Mouse (Mus musculus): Measurements from ENCODE around the gene Angptl3. TPM values are rescaled to one million over a fixed set of nuclear protein-coding genes. Genes with fewer than 3 reads are reported as not detected.

Angptl3 gene
- polyA plus RNA-seq, 1 experiment from 2014 or later: 1.7 TPM

GRCm38 (mm10) chr4:99044854-99045253 lies 14.1 kb downstream of the Angptl3 start:
- Histone ChIP-seq H3K4me3 (ENCODE audit: low read length) (no peak overlapping the region), H3K4me2 (replicated peaks; ENCODE audit: low read depth, low read length) (no peak overlapping the region), H3K9me3 (ENCODE audit: control insufficient read depth, low read length) (no peaks in the 10 kb centered on the region), H3K9ac (ENCODE audit: low read depth, low read length) (no peak overlapping the region), H3K27ac (ENCODE audit: low read depth, low read length) (no peak overlapping the region), H3K4me1 (ENCODE audit: control insufficient read depth, insufficient read depth, low read length) (no peaks in the 10 kb centered on the region), H3K27me3 (ENCODE audit: control insufficient read depth, insufficient read depth, low read length) (no peaks in the 10 kb centered on the region), H3K36me3 (ENCODE audit: control insufficient read depth, insufficient read depth, low read length) (peaks cover 21% of the 10 kb centered on the region)
- 73% methylated on average over 3 of the region's 3 CpGs for WGBS
- no peak for ATAC-seq (ENCODE audit: low FRiP score, low TSS enrichment)

GRCm38 (mm10) chr4:99046471-99046870 lies 15.7 kb downstream of the Angptl3 start:
- no peak overlapping the region for H3K4me2 ChIP-seq (replicated peaks; ENCODE audit: low read depth, low read length)
- H3K4me1 ChIP-seq (ENCODE audit: control insufficient read depth, insufficient read depth, low read length): no peaks in the 10 kb centered on the region
- H3K36me3 ChIP-seq (ENCODE audit: control insufficient read depth, insufficient read depth, low read length): peaks cover 21% of the 10 kb centered on the region
- H3K9me3 ChIP-seq (ENCODE audit: control insufficient read depth, low read length): no peaks in the 10 kb centered on the region
- H3K4me3 ChIP-seq (ENCODE audit: low read length): no peak overlapping the region
- ATAC-seq (ENCODE audit: low FRiP score, low TSS enrichment): no peak
- no peak overlapping the region for H3K9ac ChIP-seq (ENCODE audit: low read depth, low read length)
- H3K27ac ChIP-seq (ENCODE audit: low read depth, low read length): no peak overlapping the region
- 81% methylated on average over 3 of the region's 3 CpGs for WGBS
- no peaks in the 10 kb centered on the region for H3K27me3 ChIP-seq (ENCODE audit: control insufficient read depth, insufficient read depth, low read length)

GRCm38 (mm10) chr4:99048581-99048980 lies 17.8 kb downstream of the Angptl3 start:
- no peak overlapping the region for H3K9ac ChIP-seq (ENCODE audit: low read depth, low read length)
- H3K27me3 ChIP-seq (ENCODE audit: control insufficient read depth, insufficient read depth, low read length): no peaks in the 10 kb centered on the region
- H3K4me2 ChIP-seq (replicated peaks; ENCODE audit: low read depth, low read length): no peak overlapping the region
- H3K9me3 ChIP-seq (ENCODE audit: control insufficient read depth, low read length): no peaks in the 10 kb centered on the region
- ATAC-seq (ENCODE audit: low FRiP score, low TSS enrichment): no peak
- no peak overlapping the region for H3K27ac ChIP-seq (ENCODE audit: low read depth, low read length)
- no peaks in the 10 kb centered on the region for H3K4me1 ChIP-seq (ENCODE audit: control insufficient read depth, insufficient read depth, low read length)
- peaks cover 14% of the 10 kb centered on the region; the same call in 1 of the 2 replicates for H3K36me3 ChIP-seq (ENCODE audit: control insufficient read depth, insufficient read depth, low read length)
- 88% methylated on average over 2 of the region's 2 CpGs for WGBS
- H3K4me3 ChIP-seq (ENCODE audit: low read length): no peak overlapping the region

GRCm38 (mm10) chr4:99064524-99064923 lies 33.8 kb downstream of the Angptl3 start:
- Histone ChIP-seq H3K4me3 (ENCODE audit: low read length) (no peak overlapping the region), H3K4me2 (replicated peaks; ENCODE audit: low read depth, low read length) (no peak overlapping the region), H3K9me3 (ENCODE audit: control insufficient read depth, low read length) (no peaks in the 10 kb centered on the region), H3K4me1 (ENCODE audit: control insufficient read depth, insufficient read depth, low read length) (no peaks in the 10 kb centered on the region), H3K9ac (ENCODE audit: low read depth, low read length) (no peak overlapping the region), H3K27ac (ENCODE audit: low read depth, low read length) (no peak overlapping the region), H3K36me3 (ENCODE audit: control insufficient read depth, insufficient read depth, low read length) (peaks cover 21% of the 10 kb centered on the region; the same call in 1 of the 2 replicates), H3K27me3 (ENCODE audit: control insufficient read depth, insufficient read depth, low read length) (no peaks in the 10 kb centered on the region)
- ATAC-seq (ENCODE audit: low FRiP score, low TSS enrichment): peak; percentile 86
- 25% methylated on average over 5 of the region's 5 CpGs for WGBS

GRCm38 (mm10) chr4:99068806-99069205 lies 38.1 kb downstream of the Angptl3 start:
- no peak overlapping the region for H3K9ac ChIP-seq (ENCODE audit: low read depth, low read length)
- 89% methylated on average over 6 of the region's 6 CpGs for WGBS
- H3K36me3 ChIP-seq (ENCODE audit: control insufficient read depth, insufficient read depth, low read length): peaks cover 36% of the 10 kb centered on the region
- no peak overlapping the region for H3K4me2 ChIP-seq (replicated peaks; ENCODE audit: low read depth, low read length)
- ATAC-seq (ENCODE audit: low FRiP score, low TSS enrichment): no peak
- H3K4me1 ChIP-seq (ENCODE audit: control insufficient read depth, insufficient read depth, low read length): no peaks in the 10 kb centered on the region
- no peaks in the 10 kb centered on the region for H3K9me3 ChIP-seq (ENCODE audit: control insufficient read depth, low read length)
- no peak overlapping the region for H3K27ac ChIP-seq (ENCODE audit: low read depth, low read length)
- H3K27me3 ChIP-seq (ENCODE audit: control insufficient read depth, insufficient read depth, low read length): no peaks in the 10 kb centered on the region
- no peak overlapping the region for H3K4me3 ChIP-seq (ENCODE audit: low read length)

GRCm38 (mm10) chr4:99078005-99078404 lies 47.3 kb downstream of the Angptl3 start:
- no peak overlapping the region for H3K4me2 ChIP-seq (replicated peaks; ENCODE audit: low read depth, low read length)
- H3K9me3 ChIP-seq (ENCODE audit: control insufficient read depth, low read length): no peaks in the 10 kb centered on the region
- no peak overlapping the region for H3K4me3 ChIP-seq (ENCODE audit: low read length)
- no peaks in the 10 kb centered on the region for H3K4me1 ChIP-seq (ENCODE audit: control insufficient read depth, insufficient read depth, low read length)
- H3K27me3 ChIP-seq (ENCODE audit: control insufficient read depth, insufficient read depth, low read length): no peaks in the 10 kb centered on the region
- no peak for ATAC-seq (ENCODE audit: low FRiP score, low TSS enrichment)
- WGBS: 94% methylated on average over 3 of the region's 3 CpGs
- no peak overlapping the region for H3K27ac ChIP-seq (ENCODE audit: low read depth, low read length)
- H3K36me3 ChIP-seq (ENCODE audit: control insufficient read depth, insufficient read depth, low read length): peaks cover 50% of the 10 kb centered on the region
- H3K9ac ChIP-seq (ENCODE audit: low read depth, low read length): no peak overlapping the region

GRCm38 (mm10) chr4:99081169-99081568 lies 50.4 kb downstream of the Angptl3 start:
- no peaks in the 10 kb centered on the region for H3K4me1 ChIP-seq (ENCODE audit: control insufficient read depth, insufficient read depth, low read length)
- no peak overlapping the region for H3K4me3 ChIP-seq (ENCODE audit: low read length)
- H3K27ac ChIP-seq (ENCODE audit: low read depth, low read length): no peak overlapping the region
- H3K9me3 ChIP-seq (ENCODE audit: control insufficient read depth, low read length): no peaks in the 10 kb centered on the region
- 91% methylated on average over 1 of the region's 1 CpGs for WGBS
- no peak overlapping the region for H3K9ac ChIP-seq (ENCODE audit: low read depth, low read length)
- no peak for ATAC-seq (ENCODE audit: low FRiP score, low TSS enrichment)
- no peak overlapping the region for H3K4me2 ChIP-seq (replicated peaks; ENCODE audit: low read depth, low read length)
- H3K36me3 ChIP-seq (ENCODE audit: control insufficient read depth, insufficient read depth, low read length): peaks cover 43% of the 10 kb centered on the region
- H3K27me3 ChIP-seq (ENCODE audit: control insufficient read depth, insufficient read depth, low read length): no peaks in the 10 kb centered on the region

GRCm38 (mm10) chr4:99083862-99084261 lies 53.1 kb downstream of the Angptl3 start:
- no peak for ATAC-seq (ENCODE audit: low FRiP score, low TSS enrichment)
- Histone ChIP-seq H3K4me1 (ENCODE audit: control insufficient read depth, insufficient read depth, low read length) (no peaks in the 10 kb centered on the region), H3K36me3 (ENCODE audit: control insufficient read depth, insufficient read depth, low read length) (peaks cover 25% of the 10 kb centered on the region), H3K4me2 (replicated peaks; ENCODE audit: low read depth, low read length) (no peak overlapping the region), H3K27ac (ENCODE audit: low read depth, low read length) (no peak overlapping the region), H3K9me3 (ENCODE audit: control insufficient read depth, low read length) (no peaks in the 10 kb centered on the region), H3K4me3 (ENCODE audit: low read length) (no peak overlapping the region), H3K9ac (ENCODE audit: low read depth, low read length) (no peak overlapping the region), H3K27me3 (ENCODE audit: control insufficient read depth, insufficient read depth, low read length) (no peaks in the 10 kb centered on the region)
- WGBS: 87% methylated on average over 3 of the region's 3 CpGs

GRCm38 (mm10) chr4:99087760-99088485 lies 57.2 kb downstream of the Angptl3 start:
- peaks cover 15% of the 10 kb centered on the region for H3K36me3 ChIP-seq (ENCODE audit: control insufficient read depth, insufficient read depth, low read length)
- H3K27me3 ChIP-seq (ENCODE audit: control insufficient read depth, insufficient read depth, low read length): no peaks in the 10 kb centered on the region
- no peaks in the 10 kb centered on the region for H3K4me1 ChIP-seq (ENCODE audit: control insufficient read depth, insufficient read depth, low read length)
- ATAC-seq (ENCODE audit: low FRiP score, low TSS enrichment): no peak
- 87% methylated on average over 17 of the region's 17 CpGs for WGBS
- no peak overlapping the region for H3K27ac ChIP-seq (ENCODE audit: low read depth, low read length)
- no peaks in the 10 kb centered on the region for H3K9me3 ChIP-seq (ENCODE audit: control insufficient read depth, low read length)
- H3K9ac ChIP-seq (ENCODE audit: low read depth, low read length): no peak overlapping the region
- H3K4me2 ChIP-seq (replicated peaks; ENCODE audit: low read depth, low read length): no peak overlapping the region
- no peak overlapping the region for H3K4me3 ChIP-seq (ENCODE audit: low read length)
